Mouse (Mus musculus) neural tube, embryonic 14.5 days (tissue): ENCODE data around the gene Zfyve26. TPM values are rescaled to one million over a fixed set of nuclear protein-coding genes. Genes with fewer than 3 reads are reported as not detected.

Source experiments
- ATAC-seq: fragments of 200-750 bp; cut with Nextera tagmentation; 2 replicates; pipeline ENCODE4 v1.8.0; 2017; ENCODE audit warnings: low read depth, mild to moderate bottlenecking, moderate TSS enrichment, moderate library complexity
- H3K27ac ChIP-seq: fragments of 300-500 bp; sonication (generic); 2 replicates; pipeline ENCODE4 v1.5.1; 2014; ENCODE audit warnings: low read depth, mild to moderate bottlenecking, control low read depth, low read length, moderate library complexity, mixed read lengths
- H3K27me3 ChIP-seq: fragments of 300-500 bp; sonication (generic); 2 replicates; pipeline ENCODE4 v1.6.1; 2014; ENCODE audit warnings: low read length; ENCODE audit not compliant: control insufficient read depth, insufficient read depth
- H3K36me3 ChIP-seq: fragments of 300-500 bp; sonication (generic); 2 replicates; pipeline ENCODE4 v1.6.1; 2014; ENCODE audit warnings: low read length, mixed read lengths; ENCODE audit not compliant: control insufficient read depth, insufficient read depth
- H3K4me1 ChIP-seq: fragments of 300-500 bp; sonication (generic); 2 replicates; pipeline ENCODE4 v1.6.1; 2014; ENCODE audit warnings: low read length; ENCODE audit not compliant: control insufficient read depth, insufficient read depth
- H3K4me2 ChIP-seq: fragments of 300-500 bp; sonication (generic); 2 replicates; pipeline ENCODE4 v1.6.1; 2014; ENCODE audit warnings: mild to moderate bottlenecking, low read depth, low read length, control low read depth
- H3K4me3 ChIP-seq: fragments of 300-500 bp; sonication (generic); 2 replicates; pipeline ENCODE4 v1.5.1; 2014; ENCODE audit warnings: low read depth, low read length, control low read depth, mixed read lengths
- H3K9ac ChIP-seq: fragments of 300-500 bp; sonication (generic); replicated peaks from 2 replicates; pipeline ENCODE4 v1.6.1; 2014; ENCODE audit warnings: low read depth, mild to moderate bottlenecking, control low read depth, low read length, mixed read lengths
- H3K9me3 ChIP-seq: fragments of 300-500 bp; sonication (generic); 2 replicates; pipeline ENCODE4 v1.6.1; 2016; ENCODE audit warnings: low read length; ENCODE audit not compliant: control insufficient read depth
- WGBS: fragments of 180-500 bp; shearing (Covaris S2); extraction: QIAGEN DNeasy Blood & Tissue Kit; methylation state at CpG from one replicate; pipeline ENCODE4 v1.1.7; 2014; 5-methylcytosine and 5-hydroxymethylcytosine counted together
- polyA plus RNA-seq: library from polyadenylated mRNA; unstranded; fragments of >200 nt; fragmentation: Nextera tagmentation; extraction: Ambion mirVana; gene quantifications from 2 replicates; pipeline ENCODE4 v1.2.1, GENCODE M21; 2014

Gene Zfyve26
- polyA plus RNA-seq, 1 experiment from 2014 or later = 14.1 TPM

DNA sequence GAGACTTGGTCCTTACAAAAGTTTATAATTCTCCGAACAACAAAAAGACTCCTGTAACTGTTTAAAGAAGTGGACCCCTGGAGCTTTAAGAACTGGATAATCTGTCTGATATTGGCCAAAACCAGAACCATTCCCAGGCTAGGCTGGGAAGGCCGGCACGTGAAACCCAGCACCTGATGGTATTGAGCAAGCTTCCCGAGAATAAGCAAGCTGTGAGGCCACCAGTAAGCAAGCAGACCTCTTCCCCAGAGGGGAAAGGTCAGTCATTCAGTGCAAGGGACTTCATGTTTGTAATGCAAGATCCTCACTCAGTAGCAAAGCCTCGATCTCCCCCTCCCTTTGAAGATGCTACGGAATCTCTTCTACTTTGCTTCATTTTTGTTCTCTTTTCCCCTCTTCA is 3.2 kb downstream of the Zfyve26 start:
- no peak overlapping the region for H3K27ac ChIP-seq
- WGBS = 88% methylated on average over 6 of the region's 6 CpGs

DNA sequence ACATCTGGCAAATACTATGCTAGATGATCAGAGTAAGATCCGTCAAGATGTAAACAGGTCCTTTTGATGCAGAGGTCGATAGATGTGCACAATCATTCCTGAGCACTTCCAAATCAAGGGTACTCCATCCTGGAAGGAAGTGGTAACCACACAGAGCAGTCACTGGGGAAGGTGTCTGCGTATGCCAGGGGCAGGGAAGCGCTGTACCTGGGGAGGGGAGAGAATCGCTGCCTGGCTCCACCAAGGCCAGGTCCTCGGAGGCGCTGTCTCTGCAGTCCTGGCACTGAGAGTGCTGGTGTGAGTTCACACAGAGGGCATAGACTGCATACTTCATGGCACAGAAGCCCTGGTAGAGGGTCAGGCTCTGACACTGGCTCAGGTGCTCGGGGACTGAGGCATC is 13.5 kb downstream of the Zfyve26 start:
- Histone ChIP-seq H3K9ac (no peak overlapping the region), H3K4me3 (no peak overlapping the region), H3K9me3 (no peaks in the 10 kb centered on the region), H3K36me3 (peaks cover 66% of the 10 kb centered on the region), H3K4me2 (no peak overlapping the region), H3K27me3 (no peaks in the 10 kb centered on the region), H3K4me1 (no peaks in the 10 kb centered on the region), H3K27ac (no peak overlapping the region)
- no peak for ATAC-seq
- WGBS = 94% methylated on average over 8 of the region's 8 CpGs

More for the DNA sequence above, 3.2 kb downstream of the Zfyve26 start:
- ATAC-seq = no peak
- peaks cover 8% of the 10 kb centered on the region; the same call in 1 of the 2 replicates for H3K36me3 ChIP-seq
- H3K4me3 ChIP-seq = no peak overlapping the region
- no peaks in the 10 kb centered on the region for H3K27me3 ChIP-seq
- H3K4me2 ChIP-seq = no peak overlapping the region
- H3K9ac ChIP-seq = no peak overlapping the region
- peaks cover 5% of the 10 kb centered on the region for H3K4me1 ChIP-seq
- H3K9me3 ChIP-seq = no peaks in the 10 kb centered on the region

DNA sequence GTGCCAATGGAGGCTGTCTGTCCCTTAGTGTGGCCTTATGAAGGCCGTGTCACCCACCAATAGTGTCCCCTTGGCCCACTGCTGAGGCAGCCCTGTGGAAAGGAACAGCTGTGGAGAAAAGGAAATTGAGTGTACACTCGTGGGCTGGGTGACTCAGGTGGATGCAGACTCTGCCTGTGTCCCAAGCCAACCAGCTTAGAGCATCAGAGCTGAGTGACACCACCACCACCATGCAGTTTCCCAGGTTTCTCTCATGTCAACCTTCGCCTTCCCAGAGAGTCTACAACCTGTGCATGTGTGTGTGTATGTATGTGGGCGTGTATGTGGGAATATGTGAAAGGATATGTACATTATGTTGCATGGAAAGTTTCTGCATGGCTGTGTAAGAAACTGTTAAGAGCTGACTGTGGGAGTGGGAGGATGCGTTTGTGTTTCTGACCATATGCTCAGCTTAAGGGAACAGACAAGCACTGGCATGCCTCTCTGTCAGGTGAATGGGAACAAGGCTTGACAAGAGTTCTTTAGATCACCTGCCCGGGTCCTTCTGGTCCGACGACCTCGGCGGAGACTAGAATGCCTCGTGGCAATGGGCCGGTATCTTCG is 16.5 kb downstream of the Zfyve26 start:
- no peak overlapping the region for H3K4me3 ChIP-seq
- no peaks in the 10 kb centered on the region for H3K4me1 ChIP-seq
- H3K27me3 ChIP-seq = no peaks in the 10 kb centered on the region
- 96% methylated on average over 13 of the region's 13 CpGs for WGBS
- ATAC-seq = no peak
- H3K27ac ChIP-seq = no peak overlapping the region
- H3K4me2 ChIP-seq = no peak overlapping the region
- peaks cover 61% of the 10 kb centered on the region for H3K36me3 ChIP-seq
- no peak overlapping the region for H3K9ac ChIP-seq
- no peaks in the 10 kb centered on the region for H3K9me3 ChIP-seq

DNA sequence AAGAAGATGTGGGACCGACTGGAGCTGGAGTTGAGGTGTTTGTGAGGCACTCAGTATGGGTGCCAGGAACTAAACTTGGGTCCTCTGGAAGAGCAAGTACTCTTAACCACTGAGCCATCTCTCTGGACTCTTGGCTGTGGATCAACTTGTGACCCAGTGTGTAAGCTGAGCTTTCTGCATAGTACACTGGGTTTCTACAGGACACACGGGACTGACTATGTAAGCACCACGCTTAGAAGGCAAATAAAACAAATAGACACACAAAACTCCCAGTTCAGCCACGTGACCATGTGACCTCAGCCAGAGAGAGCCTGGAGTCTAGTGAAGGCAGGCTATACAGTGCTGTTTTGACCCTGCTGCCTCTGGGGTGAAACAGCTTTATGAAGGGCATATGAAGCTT is 23.5 kb downstream of the Zfyve26 start:
- H3K36me3 ChIP-seq = peaks cover 64% of the 10 kb centered on the region

DNA sequence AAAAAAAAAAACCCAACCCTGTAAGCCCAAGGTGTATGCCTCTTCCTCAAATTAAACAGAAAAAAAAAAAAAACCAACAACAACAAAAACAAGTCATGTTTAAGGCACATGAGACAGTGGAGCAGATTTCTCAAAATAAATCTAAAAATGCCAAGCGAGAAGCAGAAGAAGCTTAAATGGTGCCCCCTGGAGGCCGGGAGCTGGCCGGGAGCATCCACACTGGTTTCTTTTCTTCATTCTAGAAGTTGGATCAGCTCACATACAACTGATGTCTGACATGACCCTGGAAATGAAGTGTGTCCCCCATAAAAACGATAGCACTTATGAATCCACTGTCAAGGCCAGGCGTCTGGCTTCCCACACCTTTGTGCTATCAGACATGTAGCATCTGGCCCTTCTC is 35.1 kb downstream of the Zfyve26 start:
- peaks cover 42% of the 10 kb centered on the region; the same call in 1 of the 2 replicates for H3K36me3 ChIP-seq
- ATAC-seq = no peak
- H3K4me2 ChIP-seq = no peak overlapping the region
- 62% methylated on average over 5 of the region's 5 CpGs for WGBS
- H3K27me3 ChIP-seq = no peaks in the 10 kb centered on the region
- no peak overlapping the region for H3K4me3 ChIP-seq
- H3K27ac ChIP-seq = no peak overlapping the region
- no peaks in the 10 kb centered on the region for H3K9me3 ChIP-seq
- H3K9ac ChIP-seq = no peak overlapping the region
- no peaks in the 10 kb centered on the region for H3K4me1 ChIP-seq

More for the DNA sequence above, 23.5 kb downstream of the Zfyve26 start:
- no peak overlapping the region for H3K27ac ChIP-seq
- H3K27me3 ChIP-seq = no peaks in the 10 kb centered on the region
- no peak overlapping the region for H3K4me2 ChIP-seq
- 91% methylated on average over 4 of the region's 4 CpGs for WGBS
- no peak overlapping the region for H3K9ac ChIP-seq
- no peak overlapping the region for H3K4me3 ChIP-seq
- no peaks in the 10 kb centered on the region for H3K9me3 ChIP-seq
- H3K4me1 ChIP-seq = no peaks in the 10 kb centered on the region
- no peak for ATAC-seq

DNA sequence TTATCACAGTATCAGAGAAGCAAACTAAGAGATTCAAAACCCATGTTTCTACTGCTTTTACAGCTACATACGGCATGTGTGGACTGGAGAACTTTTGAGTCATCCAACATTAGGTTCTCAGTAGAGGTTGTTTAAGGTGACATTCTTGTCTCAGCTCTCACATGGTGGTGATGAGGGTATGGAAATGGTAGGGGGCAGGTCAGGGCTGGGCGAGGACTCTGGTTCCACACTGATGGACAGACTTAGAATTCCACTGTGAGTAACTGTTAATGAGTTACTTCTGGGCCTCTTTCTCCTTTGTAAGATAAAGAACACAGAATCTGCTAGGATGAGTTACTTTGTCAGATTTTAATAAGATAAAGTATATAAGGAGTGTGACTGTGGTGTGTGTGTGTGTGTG is 36.0 kb downstream of the Zfyve26 start:
- WGBS = 98% methylated on average over 2 of the region's 2 CpGs
- peaks cover 41% of the 10 kb centered on the region; the same call in 1 of the 2 replicates for H3K36me3 ChIP-seq

DNA sequence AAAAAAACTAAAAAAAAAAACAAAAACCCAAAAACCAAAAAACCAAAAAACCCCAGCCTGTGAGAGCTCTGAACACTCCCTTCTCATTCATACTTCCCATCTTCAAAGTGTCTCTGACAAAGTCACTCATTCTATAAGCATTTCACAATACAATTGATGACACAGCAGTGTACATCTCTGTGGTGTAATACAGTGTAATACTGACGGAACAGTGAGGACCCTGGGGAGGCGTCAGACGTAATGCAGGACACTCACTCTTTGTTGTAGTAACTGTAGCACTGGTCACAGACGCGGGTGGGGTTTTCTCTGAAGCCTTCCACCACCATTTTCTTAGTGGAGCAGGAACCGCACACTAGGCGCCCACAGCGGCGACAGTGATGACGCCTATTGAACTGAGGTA is 41.1 kb downstream of the Zfyve26 start:
- H3K9ac ChIP-seq = no peak overlapping the region
- H3K27me3 ChIP-seq = no peaks in the 10 kb centered on the region
- H3K4me3 ChIP-seq = no peak overlapping the region
- no peaks in the 10 kb centered on the region for H3K4me1 ChIP-seq
- WGBS = 94% methylated on average over 10 of the region's 10 CpGs
- no peak overlapping the region for H3K4me2 ChIP-seq
- no peaks in the 10 kb centered on the region for H3K9me3 ChIP-seq
- ATAC-seq = no peak
- peaks cover 50% of the 10 kb centered on the region for H3K36me3 ChIP-seq
- H3K27ac ChIP-seq = no peak overlapping the region

More for the DNA sequence above, 36.0 kb downstream of the Zfyve26 start:
- Histone ChIP-seq H3K27ac (no peak overlapping the region), H3K27me3 (no peaks in the 10 kb centered on the region), H3K4me1 (no peaks in the 10 kb centered on the region), H3K9ac (no peak overlapping the region), H3K4me3 (no peak overlapping the region), H3K4me2 (no peak overlapping the region), H3K9me3 (no peaks in the 10 kb centered on the region)
- ATAC-seq = no peak

DNA sequence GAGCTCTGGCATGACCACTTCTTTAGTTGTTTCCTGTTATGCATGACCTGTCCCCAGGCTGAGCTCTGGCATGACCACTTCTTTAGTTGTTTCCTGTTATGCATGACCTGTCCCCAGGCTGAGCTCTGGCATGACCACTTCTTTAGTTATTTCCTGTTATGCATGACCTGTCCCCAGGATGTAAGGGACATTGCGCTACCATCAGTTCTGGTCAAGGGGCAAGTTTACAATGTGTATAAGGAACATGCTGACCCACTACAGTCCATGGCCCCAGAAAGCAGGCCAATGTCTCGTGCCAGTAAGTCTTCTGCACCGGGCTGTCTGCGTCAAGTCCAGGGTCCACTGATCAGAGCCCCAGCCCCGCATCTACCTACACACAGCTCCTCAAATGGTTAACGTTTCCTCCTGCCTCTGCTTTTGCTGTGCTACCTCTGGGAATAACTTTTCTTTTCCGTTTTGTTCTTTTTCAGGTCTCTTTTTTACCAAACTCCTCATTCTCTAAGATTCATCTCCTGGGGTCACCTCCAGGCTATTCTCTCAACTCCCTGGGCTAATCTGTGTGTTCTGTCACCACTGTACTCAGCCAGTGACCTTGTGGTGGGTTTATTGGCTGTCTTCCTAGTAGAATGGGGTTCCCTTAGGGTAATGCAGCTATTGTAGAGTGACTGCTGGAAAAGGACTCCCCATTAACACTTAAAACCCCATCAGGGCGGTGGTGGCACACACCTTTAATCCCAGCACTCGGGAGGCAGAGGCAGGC is 42.6 kb downstream of the Zfyve26 start:
- Histone ChIP-seq H3K4me2 (no peak overlapping the region), H3K27me3 (no peaks in the 10 kb centered on the region), H3K9me3 (no peaks in the 10 kb centered on the region), H3K4me1 (no peaks in the 10 kb centered on the region), H3K4me3 (no peak overlapping the region), H3K36me3 (peaks cover 60% of the 10 kb centered on the region), H3K27ac (no peak overlapping the region), H3K9ac (no peak overlapping the region)
- 92% methylated on average over 9 of the region's 9 CpGs for WGBS
- no peak for ATAC-seq

DNA sequence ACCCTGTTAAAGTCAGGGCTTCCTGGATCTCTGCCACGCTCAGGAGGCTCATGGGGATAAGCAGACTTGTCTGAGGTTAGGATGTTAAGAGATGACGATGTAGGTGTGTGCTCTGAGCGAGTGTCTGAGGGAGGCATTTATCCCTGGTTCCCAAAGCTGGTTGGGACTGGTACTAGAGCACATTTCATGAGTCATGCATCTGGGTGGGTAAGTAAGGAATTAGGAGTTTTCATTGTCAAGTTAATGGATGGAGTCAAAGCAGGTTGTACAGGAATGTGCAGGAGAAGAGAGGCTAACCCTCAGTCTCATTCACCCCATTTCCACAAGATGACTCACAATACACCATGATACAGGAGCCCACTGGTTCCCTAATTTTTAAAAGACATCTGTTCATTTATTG is 48.0 kb downstream of the Zfyve26 start:
- Histone ChIP-seq H3K4me3 (no peak overlapping the region), H3K4me1 (no peaks in the 10 kb centered on the region), H3K9ac (no peak overlapping the region), H3K27ac (no peak overlapping the region), H3K36me3 (peaks cover 71% of the 10 kb centered on the region), H3K4me2 (no peak overlapping the region), H3K9me3 (no peaks in the 10 kb centered on the region), H3K27me3 (no peaks in the 10 kb centered on the region)
- 99% methylated on average over 3 of the region's 3 CpGs for WGBS
- no peak for ATAC-seq
